Mouse (Mus musculus): ENCODE results near the gene Olfr51.
"Not testable (repeated sequence)": the region's sequence is repeated elsewhere in the genome, so short reads cannot be mapped to it uniquely, and the experiment has no call there.

The Olfr51 gene

DNA sequence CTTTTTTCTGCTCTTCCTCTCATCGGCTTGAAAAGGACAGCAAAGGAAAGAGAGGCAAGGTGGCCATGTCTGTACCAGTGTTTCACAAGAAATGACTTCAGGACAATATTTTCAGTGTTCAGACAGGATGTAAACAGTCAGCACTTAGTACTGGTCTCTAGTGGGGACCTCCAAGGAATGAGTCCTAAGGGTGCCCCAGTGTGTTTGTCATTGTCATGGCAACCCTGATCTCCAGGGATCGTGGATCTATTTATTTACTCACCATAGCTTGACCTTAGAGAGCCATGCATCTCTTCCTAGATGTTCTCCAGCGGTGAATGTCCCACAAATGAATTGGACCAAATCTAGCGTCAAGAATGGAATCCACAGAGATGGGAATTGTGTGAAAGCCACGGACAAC, at the start of gene Olfr51:
Gene Olfr51, plus strand, starts transcription at position 301 of the 400 bp plus-strand sequence.
- DNase-seq = no peak

DNA sequence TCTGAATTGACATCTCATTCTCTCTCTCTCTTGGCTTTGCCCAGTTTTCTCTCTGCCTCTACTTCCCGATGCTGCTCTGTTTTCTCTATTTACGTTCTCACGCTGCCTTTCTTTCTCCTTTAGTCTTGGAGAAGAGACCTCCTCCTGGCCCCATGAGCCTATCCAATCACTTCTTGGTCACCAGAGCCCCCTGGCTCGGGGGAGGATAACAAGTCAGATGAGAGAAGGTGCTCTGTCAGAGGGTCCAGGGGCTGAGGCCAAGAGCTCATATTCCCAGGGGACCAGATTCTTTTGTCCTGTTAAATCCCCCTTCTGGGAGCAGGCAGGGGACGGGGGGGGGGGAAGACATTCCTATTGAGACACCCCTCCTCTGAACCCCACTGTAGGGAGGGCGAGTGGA, 49.7 kb upstream of the Olfr51 start, which contains the start of gene Prop1:
Gene Prop1, minus strand, starts transcription at position 101 of the 400 bp plus-strand sequence.
- DNase-seq = no peak

DNA sequence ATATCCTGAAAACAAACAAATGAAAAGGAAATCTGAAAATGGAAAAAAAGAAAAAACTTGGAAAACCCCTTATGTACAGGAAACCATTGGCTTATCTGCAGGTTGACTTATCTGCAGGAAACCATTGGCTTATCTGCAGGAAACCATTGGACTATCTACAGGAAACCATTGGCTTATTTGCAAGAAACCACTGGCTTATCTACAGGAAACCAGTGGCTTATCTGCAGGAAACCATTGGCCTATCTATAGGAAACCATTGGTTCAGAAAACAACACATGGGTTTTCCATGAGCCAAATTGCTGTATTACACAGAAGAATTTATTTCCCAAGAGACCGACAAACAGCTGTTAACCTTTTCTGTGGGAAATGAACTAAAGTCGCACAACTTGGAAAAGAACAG, 38.5 kb upstream of the Olfr51 start:
- DNase-seq = no peak

DNA sequence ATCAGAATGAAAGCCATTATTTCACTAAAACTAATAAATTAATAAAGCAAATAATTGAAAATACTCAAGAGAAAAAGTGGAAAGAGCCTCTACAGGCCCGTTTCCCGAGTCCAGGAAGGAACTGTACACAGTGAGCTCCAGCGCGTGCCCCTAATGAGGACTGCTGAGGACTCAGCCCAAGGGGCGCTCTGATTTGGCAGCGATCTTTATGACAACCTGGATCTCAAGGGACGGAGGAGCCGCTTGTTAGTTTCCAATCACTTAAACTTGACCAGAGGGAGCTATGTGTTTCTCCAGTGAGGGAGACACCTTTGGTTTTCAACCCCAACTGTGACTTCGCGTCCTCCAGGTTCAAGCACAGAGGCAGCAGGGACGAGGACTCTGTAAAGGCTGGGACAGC, 37.2 kb upstream of the Olfr51 start, which contains the start of gene Olfr1378:
Gene Olfr1378, plus strand, starts transcription at position 301 of the 400 bp plus-strand sequence.
- no peak for DNase-seq

DNA sequence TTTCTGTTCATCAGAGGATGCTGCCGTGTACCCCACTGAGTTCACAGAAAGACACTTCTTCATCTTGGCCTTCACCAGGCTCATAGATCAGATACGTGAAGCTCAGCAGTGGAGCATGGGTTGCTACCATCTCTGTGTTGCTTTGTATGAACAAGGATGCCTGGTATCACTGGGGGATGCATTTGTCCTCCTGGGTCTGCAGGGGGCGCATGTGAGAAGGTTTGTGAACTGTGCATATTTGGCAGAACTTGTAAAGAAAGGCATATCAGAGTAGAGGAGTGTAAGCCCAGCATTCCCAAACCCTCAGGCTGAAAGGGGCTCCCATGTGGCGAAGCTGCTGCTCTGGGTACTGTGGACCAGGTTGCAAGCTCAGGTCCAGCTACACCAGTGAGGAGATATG, 26.2 kb upstream of the Olfr51 start:
- no peak for DNase-seq

DNA sequence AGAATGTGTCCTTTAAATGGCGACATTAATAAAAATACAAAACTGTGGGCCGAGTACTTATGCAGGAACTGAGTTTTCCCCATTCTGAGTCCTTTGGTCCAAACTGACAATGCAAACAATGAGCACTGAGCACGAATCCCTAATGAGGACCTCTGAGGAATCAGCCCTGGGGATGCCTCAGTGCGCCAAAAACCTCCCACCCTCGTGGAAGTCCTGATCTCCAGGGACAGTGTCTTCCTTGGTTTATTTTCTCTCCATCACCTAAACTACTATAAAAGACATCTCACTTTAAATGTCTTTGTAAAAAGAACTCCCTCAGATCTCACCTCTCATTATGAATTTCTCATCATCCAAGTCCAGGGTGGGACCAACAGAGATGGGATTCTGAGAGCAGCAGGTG, 21.7 kb upstream of the Olfr51 start, which contains the start of gene Olfr1377:
Gene Olfr1377, plus strand, starts transcription at position 301 of the 400 bp plus-strand sequence.
- DNase-seq = no peak

DNA sequence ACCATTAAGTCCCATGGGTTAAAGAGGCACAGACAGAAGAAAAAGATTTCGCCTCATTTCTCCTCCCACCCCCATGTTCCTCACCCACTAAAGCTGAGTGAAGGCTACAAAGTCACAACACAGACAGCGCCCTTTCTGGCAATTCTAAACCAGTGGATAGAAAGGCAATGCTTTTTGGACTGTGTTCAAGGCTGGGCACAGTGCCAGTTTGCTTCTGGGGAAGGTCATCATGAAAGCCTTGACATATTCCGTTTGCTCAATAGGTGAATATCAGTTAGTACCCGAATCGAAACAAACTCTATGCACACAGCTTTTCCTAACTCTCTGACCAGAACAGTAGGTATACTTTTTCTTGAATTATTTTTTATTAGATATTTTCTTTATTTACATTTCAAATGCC, 8.4 kb downstream of the Olfr51 start:
- DNase-seq = no peak

DNA sequence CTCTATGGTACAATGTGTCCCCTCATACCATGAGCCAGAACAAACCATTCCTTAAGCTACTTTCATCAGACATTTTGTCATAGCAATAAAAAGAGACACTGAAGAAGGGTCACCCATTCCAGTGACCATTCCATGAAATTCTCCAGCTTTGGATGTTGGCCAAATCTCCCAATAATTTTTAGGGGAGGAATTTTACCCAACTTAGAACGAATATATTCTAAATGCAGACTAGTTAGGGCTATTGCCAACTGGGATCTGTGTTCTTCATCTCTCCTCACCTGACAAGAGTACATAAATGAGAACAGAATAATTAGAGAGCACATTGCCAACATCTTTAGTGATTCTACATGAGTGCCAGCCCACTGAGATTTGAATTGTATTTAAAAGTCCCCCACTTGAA, 10.5 kb downstream of the Olfr51 start, which contains the start of gene Olfr54:
Gene Olfr54, plus strand, starts transcription at position 301 of the 400 bp plus-strand sequence.
- no peak for DNase-seq

DNA sequence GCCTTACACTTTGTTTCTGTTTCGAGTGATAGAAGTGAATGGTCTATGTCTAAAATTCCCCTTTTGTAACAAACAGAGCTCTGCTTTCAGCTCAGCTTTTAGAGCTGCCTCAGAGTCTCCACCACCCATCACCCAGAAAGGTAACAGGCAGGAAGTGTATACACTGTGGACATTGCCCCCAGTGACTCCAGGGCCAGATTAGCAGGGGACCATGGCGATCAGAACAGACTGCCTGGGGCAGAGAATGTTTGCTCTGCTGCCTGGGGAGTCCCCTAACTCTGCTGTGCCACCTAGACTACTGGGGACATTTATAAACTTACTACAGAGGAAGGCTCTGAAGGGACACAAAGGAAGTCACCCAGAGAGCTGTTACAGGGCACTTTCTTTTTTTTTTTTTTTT, 12.9 kb downstream of the Olfr51 start:
- DNase-seq = no peak

DNA sequence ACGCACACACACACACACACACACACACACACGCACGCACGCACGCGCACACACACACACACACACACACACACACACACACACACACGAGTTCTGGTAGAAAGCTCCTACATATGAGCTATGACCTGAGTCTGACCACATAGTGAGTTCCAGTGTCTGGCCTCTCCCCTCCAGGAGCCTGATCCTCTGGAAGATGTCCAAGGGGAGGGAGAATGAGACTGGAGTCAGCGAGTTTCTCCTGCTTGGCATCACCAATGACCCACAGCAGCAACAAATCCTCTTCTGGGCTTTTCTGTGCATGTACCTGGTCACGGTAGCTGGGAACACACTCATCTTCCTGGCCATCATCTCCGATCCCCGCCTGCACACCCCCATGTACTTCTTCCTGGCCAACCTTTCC, 23.4 kb downstream of the Olfr51 start:
- not testable (repeated sequence) for DNase-seq

DNA sequence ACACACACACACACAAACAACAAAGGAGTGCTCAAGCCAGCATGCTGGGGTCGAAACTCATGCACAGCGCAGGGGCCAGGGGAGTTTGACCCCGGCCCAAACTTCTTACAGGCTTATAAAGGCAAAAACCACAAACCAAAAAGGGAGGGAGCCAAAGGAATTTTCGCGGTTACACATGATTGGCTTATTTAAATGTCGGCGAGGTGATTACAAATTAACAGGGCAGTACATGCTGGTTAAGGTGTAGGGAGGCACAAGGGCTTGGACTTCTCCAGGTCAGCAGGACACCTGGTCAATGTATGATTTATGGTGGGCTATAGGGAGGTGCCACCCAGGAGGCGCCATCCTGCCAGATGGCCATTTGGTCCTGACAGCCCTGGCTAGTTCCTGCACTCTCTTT, 26.0 kb downstream of the Olfr51 start:
- not testable (repeated sequence) for DNase-seq

DNA sequence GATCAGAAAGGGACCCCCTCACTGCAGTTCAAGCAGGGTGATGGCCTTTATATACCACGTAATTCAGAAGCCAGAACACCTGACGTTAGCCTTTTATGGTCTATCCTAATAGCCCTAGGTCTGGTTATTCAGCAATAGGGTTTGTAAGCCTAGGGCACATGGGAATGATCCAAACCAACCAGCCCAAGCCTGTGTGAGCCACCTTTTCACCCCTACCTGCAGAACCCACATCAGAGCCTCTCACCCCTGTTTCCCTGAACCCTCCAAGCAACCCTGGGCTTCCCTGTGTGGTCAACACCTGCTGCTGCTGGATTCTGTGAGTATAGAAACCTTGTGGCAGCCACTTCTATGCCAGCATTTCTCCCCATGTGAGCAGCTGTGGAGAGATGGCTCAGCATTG, 26.8 kb downstream of the Olfr51 start:
- DNase-seq = no peak

DNA sequence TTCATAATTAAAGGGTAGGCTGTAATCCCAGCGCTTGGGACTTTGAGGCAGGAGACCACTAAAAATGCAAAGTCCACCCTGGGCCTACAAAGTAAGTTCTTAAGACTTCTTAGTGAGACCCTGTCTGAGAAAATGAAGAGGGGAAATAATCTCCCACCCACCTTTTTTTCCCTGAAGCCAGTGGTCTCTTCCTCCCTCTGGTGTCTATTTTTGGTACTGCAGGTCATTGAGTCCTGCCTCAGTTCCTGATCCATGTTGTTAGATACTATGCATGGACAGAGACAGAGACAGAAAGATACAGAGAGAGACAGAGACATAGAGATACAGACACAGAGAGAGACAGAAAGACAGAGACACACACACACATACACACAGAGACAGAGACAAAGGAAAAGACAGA, 29.5 kb downstream of the Olfr51 start:
- DNase-seq = peak in 1 of 2 experiments; percentile 20

DNA sequence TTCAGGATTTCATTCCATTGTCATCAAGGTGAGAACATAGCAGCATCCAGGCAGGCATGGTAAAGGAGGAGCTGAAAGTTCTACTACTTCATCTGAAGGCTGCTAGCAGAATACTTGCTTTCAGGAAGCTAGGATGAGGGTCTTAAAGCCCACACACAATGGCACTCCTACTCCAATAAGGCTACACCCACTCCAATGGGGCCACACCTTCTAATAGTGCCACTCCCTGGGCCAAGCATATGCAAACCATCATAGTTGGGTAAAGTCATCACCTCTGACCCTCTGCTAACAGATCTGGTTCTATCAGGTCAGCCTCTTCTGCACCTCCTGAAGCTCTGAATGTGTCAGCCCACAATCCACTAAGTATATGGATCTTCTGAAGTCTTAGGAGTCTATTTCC, 30.7 kb downstream of the Olfr51 start:
- not testable (repeated sequence) for DNase-seq

DNA sequence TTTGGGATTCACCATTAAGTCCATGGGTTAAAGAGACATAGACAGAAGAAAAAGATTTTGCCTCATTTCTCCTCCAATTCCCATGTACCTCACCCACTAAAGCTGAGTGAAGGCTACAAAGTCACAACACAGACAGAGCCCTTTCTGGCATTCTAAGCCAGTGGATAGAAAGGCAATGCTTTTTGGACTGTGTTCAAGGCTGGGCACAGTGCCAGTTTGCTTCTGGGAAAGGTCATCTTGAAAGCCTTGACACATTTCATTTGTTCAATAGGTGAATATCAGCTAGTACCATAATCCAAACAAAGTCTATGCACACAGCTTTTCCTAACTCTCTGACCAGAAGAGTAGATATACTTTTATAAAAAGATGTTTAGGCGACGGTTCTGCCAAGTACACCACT, 32.6 kb downstream of the Olfr51 start:
- DNase-seq = no peak

DNA sequence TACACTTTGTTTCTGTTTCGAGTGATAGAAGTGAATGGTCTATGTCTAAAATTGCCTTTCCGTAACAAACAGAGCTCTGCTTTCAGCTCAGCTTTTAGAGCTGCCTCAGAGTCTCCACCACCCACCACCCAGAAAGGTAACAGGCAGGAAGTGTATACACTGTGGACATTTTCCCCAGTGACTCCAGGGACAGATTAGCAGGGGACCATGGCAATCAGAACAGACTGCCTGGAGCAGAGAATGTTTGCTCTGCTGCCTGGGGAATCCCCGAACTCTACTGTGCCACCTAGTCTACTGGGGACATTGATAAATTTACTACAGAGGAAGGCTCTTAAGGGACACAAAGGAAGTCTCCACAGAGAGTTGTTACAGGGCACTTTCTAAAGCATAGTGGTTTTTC, 41.4 kb downstream of the Olfr51 start:
- DNase-seq = not testable (repeated sequence)

DNA sequence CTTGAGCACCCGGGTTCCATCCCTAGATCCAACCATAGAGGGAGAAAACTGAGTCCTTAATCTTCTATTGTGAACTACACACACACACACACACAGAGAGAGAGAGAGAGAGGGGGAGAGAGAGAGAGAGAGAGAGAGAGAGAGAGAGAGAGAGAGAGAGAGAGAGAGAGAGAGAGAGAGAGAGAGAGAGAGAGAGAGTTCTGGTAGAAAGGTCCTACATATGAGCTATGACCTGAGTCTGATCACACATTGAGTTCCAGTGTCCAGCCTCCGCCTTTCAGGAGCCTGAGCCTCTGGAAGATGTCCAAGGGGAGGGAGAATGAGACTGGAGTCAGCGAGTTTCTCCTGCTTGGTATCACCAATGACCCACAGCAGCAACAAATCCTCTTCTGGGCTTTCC, 44.4 kb downstream of the Olfr51 start, which contains the start of gene Olfr1375:
Gene Olfr1375, plus strand, starts transcription at position 301 of the 400 bp plus-strand sequence.
- not testable (repeated sequence) for DNase-seq

DNA sequence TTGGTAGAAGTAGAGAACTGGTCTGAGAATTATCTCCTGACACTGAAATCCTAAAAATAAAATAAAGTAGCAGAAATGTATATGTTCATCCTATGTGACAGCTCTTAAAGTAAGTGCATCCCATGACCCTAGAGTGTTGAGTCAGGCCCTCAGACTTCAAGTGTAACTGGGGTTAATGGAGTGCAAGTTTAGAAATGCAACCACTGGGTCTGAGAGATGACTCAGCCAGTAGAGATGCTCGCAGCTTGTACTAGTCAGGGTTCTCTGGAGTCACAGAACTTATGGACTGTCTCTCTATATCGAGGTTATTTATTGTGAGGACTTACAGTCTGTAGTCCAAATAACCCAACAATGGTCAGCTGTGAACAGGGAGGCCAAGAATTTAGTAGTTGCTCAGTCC, 48.3 kb downstream of the Olfr51 start:
- DNase-seq = no peak

DNA sequence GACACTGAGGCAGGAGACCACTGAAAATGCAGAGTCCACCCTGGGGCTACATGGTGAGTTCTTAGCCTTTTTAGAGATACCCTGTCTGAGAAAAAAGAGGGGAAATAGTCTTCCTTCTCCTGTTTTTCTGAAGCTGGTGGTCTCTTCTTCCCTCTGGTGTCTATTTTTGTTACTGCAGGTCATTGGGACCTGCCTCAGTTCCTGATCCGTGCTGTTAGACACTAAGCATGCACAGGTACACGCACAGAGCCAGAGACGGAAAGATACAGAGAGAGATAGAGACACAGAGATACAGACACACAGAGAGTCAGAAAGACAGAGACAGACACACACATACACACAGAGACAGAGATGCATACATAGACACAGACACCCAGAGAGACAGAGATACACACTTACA, 49.8 kb downstream of the Olfr51 start:
- DNase-seq = no peak

DNA sequence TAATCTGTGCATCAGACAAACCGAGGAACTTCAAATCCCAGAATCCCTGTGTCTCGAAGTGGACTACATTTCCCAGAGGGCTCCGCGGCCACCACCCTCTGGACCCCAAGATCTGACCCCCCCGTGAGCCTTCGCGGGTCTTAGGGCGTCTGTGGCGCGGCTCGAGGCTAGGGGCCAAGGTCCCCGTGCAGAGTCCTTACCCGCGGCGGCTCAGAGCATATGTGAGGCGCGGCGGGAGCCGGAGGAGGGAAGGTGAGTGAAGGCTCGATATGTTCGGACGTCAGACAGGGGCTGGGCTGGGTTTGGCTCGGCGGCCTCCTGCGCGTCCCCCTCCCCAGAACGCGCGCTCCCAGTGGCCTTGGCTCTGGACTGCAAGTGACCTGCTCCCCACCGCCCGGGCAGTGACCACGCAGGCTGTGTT, 55.8 kb downstream of the Olfr51 start, which contains the start of gene Zfp354a:
Gene Zfp354a, plus strand, starts transcription at position 107 of the 421 bp plus-strand sequence.
- peak; percentile 81 to 83 for DNase-seq

Measured in cerebellum, postnatal 36 days (tissue).